Mouse (Mus musculus): ENCODE results near the gene Lrrc38.
"Not testable (repeated sequence)": the region's sequence is repeated elsewhere in the genome, so short reads cannot be mapped to it uniquely, and the experiment has no call there.

Gene Lrrc38

DNA sequence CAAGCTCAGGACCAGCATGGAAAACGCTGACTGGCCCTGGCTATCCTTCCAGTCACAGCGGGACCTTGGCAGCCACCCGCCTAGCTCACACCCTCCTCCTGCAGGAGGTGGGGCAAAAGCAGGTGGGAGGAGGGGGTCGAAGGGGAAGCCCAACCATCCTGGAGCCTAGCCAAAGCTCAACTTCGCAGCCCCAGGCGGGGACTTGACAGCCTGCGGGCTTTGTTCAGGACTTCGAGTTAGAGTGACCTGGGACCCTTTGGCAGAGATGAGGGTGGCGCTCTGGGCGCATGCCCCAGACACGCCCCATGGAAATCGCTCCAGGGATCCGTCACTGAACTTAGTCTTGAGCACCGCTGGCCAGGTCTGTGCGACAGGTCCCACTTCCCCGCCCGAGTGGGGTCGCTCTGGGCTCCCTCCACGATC lies at the start of gene Lrrc38:
TSS of gene Lrrc38 (plus strand) at position 274 of the 423 bp plus-strand sequence.
- DNase-seq (ENCODE audit: low spot score in 2 of 2): no peak

DNA sequence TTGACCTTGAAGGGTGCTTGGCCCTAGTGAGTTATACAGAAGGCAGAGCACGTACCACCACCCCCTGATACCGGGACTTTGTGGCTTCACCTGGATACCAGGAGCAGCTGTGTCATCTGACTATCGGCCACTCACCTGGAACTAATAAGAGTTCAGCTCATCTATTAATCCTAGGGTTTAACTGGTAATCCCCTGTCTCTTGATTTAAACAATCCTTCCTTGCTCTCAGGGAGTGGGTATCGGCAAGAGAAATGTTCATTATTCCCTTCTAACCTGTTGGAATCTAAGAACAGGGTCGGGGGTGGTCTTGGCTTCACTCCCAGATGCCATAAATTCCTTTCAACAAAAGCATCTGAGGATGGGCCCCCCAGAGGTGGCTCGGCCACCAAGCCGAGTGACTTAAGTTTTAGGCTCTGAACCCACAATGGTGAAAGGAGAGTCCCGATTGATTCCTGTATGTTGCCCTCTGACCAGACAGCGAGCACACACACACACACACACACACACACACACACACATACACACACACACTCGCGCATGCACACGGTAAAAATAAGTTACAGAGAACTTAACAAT lies 49.4 kb upstream of the Lrrc38 start:
- no peak for DNase-seq (ENCODE audit: low spot score in 2 of 2)

DNA sequence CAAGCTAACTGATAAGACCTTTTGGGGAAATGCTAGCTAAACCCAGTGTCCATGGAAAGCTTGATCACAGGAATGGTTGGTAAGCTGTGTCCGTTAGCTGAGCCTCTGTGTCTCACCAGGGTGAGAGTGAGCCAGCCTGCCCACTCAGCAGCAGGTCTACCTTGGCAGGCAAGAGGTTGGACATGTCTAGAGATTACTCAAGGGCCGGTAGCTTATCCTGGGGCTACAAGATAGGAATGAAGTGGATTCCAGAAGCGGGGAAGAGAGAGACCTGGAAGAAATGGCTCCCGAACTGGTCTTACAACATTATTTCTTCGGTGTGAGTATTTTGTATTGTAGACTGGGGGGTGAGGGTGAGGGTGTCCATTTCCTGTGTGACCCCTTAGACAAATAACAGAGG lies 48.5 kb upstream of the Lrrc38 start:
- no peak for DNase-seq (ENCODE audit: low spot score in 2 of 2)

- no peak for DNase-seq (ENCODE audit: low spot score in 2 of 2)
Observed at GRCm38 (mm10) chr4:143301875-143302274, 47.7 kb upstream of the Lrrc38 start.

- DNase-seq (ENCODE audit: low spot score in 2 of 2): no peak
Observed at GRCm38 (mm10) chr4:143302279-143302890, 47.2 kb upstream of the Lrrc38 start.

DNA sequence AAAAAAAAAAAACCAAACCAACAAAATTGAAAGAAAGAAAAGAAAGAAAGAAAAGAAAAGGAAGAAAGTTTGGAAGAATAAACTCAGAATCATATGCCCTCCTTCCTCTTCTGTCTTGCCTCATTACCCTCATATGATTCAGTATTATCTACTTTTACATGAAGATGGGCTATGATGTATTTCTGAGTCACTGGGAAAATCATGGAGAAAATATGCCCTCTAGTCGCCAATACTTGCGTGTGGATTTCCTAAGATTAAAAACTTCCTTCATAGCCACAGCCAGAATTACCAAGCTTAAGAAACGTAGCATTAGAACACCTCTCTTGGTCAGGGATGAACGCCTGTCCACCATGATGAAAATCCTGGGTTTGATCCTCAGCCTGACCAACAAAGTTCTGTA lies 44.5 kb upstream of the Lrrc38 start:
- no peak for DNase-seq (ENCODE audit: low spot score in 2 of 2)

- DNase-seq (ENCODE audit: low spot score in 2 of 2): no peak
Observed at GRCm38 (mm10) chr4:143305987-143306772, 43.4 kb upstream of the Lrrc38 start.

DNA sequence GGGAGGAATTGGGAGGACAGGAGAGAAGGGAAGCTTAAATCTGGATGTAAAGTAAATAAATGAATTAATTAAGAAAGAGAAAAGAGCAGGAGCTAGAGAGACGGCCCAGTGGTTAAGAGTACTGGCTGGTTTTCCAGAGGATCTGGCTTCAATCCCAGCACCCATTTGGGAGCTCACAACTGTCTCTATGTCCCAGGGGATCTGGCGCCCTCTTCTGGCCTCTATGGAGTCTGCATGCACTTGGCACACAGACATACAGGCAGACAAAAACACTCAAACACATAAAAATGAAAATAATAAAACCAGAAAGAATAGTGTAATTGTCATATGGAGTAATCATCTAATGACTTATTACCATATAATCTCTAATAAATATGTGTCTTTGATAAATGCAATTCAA lies 38.2 kb upstream of the Lrrc38 start:
- DNase-seq (ENCODE audit: low spot score in 2 of 2): no peak

DNA sequence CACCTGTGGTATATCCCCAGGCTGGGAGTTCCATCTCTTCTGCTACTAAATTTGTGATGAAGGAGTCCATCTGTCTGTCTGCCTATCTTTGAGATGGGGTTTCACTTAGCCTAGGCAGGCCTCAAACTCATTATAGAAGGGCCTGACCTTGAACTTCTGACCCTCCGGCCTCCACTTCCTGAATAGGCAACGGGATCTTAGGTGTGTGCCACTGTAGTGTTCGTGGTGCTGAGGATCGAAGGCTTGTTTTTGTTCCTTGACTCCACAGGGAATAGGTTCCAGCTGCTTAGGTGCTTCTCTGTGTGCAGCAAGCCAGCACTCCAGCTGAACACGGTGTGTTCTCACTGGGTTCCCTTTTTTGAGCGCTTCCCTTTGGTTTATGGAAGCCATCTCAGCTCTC lies 36.3 kb upstream of the Lrrc38 start:
- no peak for DNase-seq (ENCODE audit: low spot score in 2 of 2)

DNA sequence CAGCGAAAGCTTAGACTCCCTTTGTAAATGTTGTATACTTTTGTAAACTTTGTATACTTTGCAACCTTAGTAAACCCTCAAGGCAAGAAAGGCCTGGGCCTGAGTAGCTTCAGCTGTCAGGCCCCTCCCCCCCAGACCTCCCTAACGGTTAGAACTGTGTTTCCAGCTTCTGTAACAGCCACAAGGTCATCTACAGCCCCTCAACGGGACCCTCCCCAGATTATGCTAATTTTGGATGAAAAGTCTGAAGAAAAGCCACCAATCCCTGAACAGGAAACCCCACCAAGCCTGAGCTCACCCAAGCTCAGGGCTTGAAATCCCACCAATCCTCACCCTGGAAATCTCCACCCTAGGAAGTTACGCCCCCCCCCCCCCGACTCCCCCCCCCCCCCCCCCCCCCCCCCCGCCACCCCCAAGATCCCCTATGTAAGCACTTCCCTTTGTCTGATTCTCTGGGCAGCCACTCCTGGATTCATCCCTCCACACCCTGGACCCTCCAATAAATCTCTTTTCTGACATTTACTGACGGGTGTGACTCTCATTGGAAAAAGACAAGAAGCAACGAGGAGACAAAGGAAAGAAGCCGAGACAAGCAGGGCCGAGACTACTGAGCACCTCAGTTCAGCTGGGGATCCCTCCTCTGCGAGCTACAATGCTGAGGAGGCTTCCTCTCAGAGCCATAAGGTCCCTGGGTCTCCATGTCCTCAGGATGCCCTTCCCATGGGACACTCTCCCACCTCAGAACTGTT lies 25.2 kb upstream of the Lrrc38 start:
- DNase-seq (ENCODE audit: low spot score in 2 of 2): no peak

GRCm38 (mm10) chr4:143324925-143325624 lies 24.5 kb upstream of the Lrrc38 start:
- no peak for DNase-seq (ENCODE audit: low spot score in 2 of 2)

DNA sequence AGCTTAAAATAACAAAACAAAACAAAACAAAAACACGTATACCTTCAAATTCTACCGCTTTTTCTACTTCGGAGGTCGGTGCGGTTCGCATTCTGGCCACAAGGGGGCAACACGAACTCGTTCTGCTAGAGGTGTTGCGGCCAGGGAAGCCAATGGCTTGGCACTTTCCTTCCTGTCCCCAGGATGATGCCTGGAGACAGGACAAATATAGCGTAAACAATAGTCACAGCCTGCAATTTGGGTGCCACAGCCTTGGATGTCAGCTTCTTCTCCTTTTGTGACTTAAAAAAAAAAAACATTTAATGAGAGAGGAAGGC lies 24.0 kb upstream of the Lrrc38 start:
- DNase-seq (ENCODE audit: low spot score in 2 of 2): peak; percentile 52 to 89

- peak in 1 of 2 experiments; percentile 40 for DNase-seq (ENCODE audit: low spot score in 2 of 2)
Observed at GRCm38 (mm10) chr4:143330566-143330965, 19.0 kb upstream of the Lrrc38 start.

DNA sequence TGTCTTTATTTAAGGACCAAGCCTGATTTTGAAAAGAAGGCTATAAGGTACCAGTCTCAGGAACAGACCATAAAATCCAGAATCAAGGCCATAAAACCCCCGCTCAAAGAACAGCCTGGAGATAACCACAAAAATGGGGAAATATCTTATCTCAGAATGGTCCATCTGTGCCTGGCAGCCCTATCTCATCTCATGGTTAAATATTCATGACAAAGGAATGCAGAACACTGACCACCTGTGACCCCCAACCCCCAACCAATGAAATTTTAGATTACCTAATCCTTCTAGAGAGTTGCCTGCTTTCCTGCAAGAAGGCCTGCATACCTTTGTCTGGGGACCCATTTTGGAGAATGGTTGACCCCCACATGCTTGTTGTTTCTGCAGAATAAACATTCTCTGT lies 17.8 kb upstream of the Lrrc38 start:
- DNase-seq (ENCODE audit: low spot score in 2 of 2): no peak

GRCm38 (mm10) chr4:143334145-143334544 lies 15.4 kb upstream of the Lrrc38 start:
- no peak for DNase-seq (ENCODE audit: low spot score in 2 of 2)

DNA sequence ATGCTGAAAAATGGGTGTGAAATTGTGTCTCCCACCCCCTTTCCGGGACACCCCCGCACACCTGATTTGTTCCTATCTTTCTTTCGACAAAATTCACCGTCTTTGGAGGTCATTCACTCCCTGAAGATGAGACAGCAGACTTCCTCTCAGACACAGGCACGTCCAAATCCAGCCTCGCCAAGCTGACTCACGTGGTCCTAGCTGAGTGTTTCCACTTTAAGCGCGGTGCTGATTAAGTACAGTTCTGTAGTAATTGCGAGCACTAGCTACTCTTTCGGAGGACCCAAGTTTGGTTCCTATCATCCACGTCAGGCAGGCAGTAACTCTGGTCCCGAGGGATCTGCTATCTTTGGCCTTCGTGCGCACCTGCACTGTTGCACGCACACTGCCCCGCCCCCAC lies 14.6 kb upstream of the Lrrc38 start:
- DNase-seq (ENCODE audit: low spot score in 2 of 2): no peak

GRCm38 (mm10) chr4:143336096-143336495 lies 13.5 kb upstream of the Lrrc38 start:
- DNase-seq (ENCODE audit: low spot score in 2 of 2): no peak

DNA sequence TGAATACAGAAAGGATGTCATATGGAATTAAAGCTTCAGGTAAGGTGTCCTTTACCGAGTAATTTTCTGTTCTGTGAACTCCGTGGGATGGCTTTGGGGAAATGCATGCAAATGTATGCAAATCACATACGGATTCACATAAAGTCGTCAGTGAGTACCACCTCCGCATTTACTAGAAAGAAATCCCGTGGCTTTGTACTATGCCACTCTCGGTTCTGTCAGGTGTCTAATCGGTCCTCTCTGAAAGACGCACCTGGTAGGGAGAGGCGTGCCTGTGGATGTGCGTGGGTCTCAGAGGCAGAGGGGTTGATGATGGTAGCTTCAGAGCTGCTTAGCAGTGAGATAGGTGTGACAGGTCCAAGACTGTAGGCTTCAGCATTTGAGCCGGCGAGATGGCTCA lies 9.7 kb upstream of the Lrrc38 start:
- DNase-seq (ENCODE audit: low spot score in 2 of 2): no peak

DNA sequence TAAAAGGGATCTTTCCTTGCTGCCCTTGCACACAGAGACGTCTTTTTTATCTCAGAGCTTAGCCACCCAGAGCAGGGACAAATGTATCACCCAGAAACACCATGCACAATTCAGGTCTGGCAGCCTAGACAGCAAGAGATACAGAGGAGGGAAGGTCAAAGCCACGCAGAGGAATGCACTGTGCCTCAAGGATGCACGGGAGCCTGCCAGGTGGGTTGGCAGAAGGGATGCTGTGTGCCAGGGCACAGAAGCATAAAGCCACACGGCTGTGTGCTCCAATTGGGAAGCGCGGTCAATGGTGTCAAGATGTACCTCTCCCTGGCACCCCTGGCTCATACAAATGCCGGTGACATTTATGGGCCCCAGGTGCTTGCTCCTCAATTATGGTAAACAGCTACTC lies 8.1 kb upstream of the Lrrc38 start:
- no peak for DNase-seq (ENCODE audit: low spot score in 2 of 2)

DNA sequence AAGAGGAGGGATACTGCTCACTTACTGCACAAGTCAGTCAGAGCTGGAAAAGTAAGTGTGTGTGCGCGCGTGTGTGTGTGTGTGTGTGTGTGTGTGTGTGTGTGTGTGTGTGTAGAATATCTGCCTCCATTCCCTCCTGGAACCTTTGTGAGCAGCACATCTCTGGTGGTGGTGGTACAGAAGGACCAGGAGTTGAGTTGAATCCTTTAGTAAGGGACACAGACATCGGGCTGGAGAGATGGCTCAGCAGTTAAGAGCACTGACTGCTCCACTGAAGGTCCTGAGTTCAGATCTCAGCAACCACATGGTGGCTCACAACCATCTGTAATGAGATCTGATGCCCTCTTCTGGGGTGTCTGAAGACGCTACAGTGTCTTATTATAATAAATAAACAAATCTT lies 4.1 kb upstream of the Lrrc38 start:
- not testable (repeated sequence) for DNase-seq (ENCODE audit: low spot score in 2 of 2)

DNA sequence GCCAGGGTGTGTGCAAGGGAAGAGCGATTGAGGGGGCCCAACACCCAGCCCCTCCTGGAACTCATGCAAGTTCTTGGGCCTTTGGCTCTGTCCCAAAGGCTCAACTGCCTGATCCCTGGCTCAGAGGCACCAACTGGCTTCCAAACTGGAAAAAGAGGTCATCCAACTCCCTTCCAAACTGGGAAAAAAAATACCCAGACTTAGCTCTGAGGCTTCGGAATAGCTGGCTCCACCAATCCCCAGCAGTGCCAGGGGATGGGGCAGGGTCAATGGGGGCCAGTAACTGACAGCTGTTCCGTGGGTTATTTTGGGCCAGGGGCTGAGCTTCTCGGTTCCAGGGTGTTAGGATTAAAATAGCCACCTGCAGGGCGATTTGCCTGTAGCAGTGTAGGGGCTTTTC lies 879 bp upstream of the Lrrc38 start:
- no peak for DNase-seq (ENCODE audit: low spot score in 2 of 2)
